Mouse (Mus musculus): ENCODE measurements around the gene Elf4. TPM values are rescaled to one million over a fixed set of nuclear protein-coding genes. Genes with fewer than 3 reads are reported as not detected.

Elf4 gene
- total and polyA plus RNA-seq, 3 experiments: 3.4 to 15.3 TPM; not detected in 1

DNA sequence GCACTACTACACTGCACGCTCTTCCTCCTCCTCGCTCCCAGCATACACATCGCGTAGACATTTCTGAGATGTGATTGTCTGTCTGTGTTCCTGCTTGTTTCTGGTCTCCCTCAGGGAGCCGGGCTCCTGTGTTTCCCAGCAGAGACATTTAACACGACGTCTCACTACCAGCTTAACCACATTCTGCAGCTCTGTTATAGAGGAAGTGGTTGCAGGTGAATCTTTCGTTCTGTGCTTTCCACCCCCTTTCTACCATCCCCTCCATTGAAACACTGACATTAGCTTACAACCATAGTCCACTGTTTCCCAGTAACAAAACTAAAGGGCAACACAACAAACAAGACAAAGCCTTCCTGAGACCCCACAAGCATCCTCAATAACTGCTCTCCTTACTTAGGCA is 30.8 kb upstream of the Elf4 start:
- TF ChIP-seq CTCF (IDR thresholded peaks at IDR 0.05 in 2 of 3, conservative IDR thresholded peaks at IDR 0.05 in 1 of 3; ENCODE audit: control insufficient read depth in 1 of 3, insufficient read depth in 1 of 3, low read depth in 2 of 3, low read length in 3 of 3, poor library complexity in 1 of 3, severe bottlenecking in 1 of 3) (no peak), CHD1 (IDR thresholded peaks at IDR 0.05; ENCODE audit: low read depth, low read length) (no peak), RCOR1 (IDR thresholded peaks at IDR 0.05; ENCODE audit: low read depth, low read length) (no peak), GABPA (IDR thresholded peaks at IDR 0.05; ENCODE audit: low read depth, low read length) (no peak), POLR2A (IDR thresholded peaks at IDR 0.05; ENCODE audit: control insufficient read depth in 1 of 2, insufficient read depth in 1 of 2, low read depth in 1 of 2, low read length in 2 of 2, poor library complexity in 1 of 2) (no peak), MYB (IDR thresholded peaks at IDR 0.05; ENCODE audit: low read depth, low read length) (no peak), MYC (IDR thresholded peaks at IDR 0.05; ENCODE audit: low read depth, low read length) (no peak), HCFC1 (IDR thresholded peaks at IDR 0.05; ENCODE audit: low read depth, low read length) (no peak), ZNF384 (IDR thresholded peaks at IDR 0.05; ENCODE audit: low read depth, low read length) (no peak), CHD2 (IDR thresholded peaks at IDR 0.05; ENCODE audit: low read length) (no peak), POLR2AphosphoS5 (IDR thresholded peaks at IDR 0.05; ENCODE audit: borderline replicate concordance, low read depth, low read length) (no peak), TBP (IDR thresholded peaks at IDR 0.05; ENCODE audit: low read depth, low read length) (no peak), MXI1 (IDR thresholded peaks at IDR 0.05; ENCODE audit: low read depth, low read length) (no peak), GATA1 (IDR thresholded peaks at IDR 0.05; ENCODE audit: low read depth, low read length) (no peak), MEF2A (IDR thresholded peaks at IDR 0.05; ENCODE audit: extremely low read depth, insufficient replicate concordance, low read depth, low read length, poor library complexity, severe bottlenecking) (no peak), MAZ (IDR thresholded peaks at IDR 0.05; ENCODE audit: low read depth, low read length) (no peak), NELFE (IDR thresholded peaks at IDR 0.05; ENCODE audit: low read depth, low read length) (no peak), TAL1 (IDR thresholded peaks at IDR 0.05; ENCODE audit: low read length) (no peak)
- H3K36me3 ChIP-seq (ENCODE audit: control insufficient read depth in 1 of 2, insufficient read depth in 2 of 2, low read length in 2 of 2): peaks cover 0 to 3% of the 10 kb centered on the region in 2 experiments; a peak in 2 of 4 replicates
- H3K27ac ChIP-seq (ENCODE audit: control insufficient read depth, low read depth, low read length): no peak overlapping the region
- no peaks in the 10 kb centered on the region for H3K79me2 ChIP-seq (ENCODE audit: control insufficient read depth, insufficient read depth, low read length, poor library complexity)
- no peak overlapping the region for H3K9ac ChIP-seq (ENCODE audit: control insufficient read depth, low read depth, low read length, poor library complexity, severe bottlenecking)
- H3K4me1 ChIP-seq (ENCODE audit: control insufficient read depth in 1 of 2, insufficient read depth in 2 of 2, low read length in 2 of 2): no peaks in the 10 kb centered on the region
- no peak for DNase-seq (ENCODE audit: low read depth, low spot score)
- H3K4me3 ChIP-seq (ENCODE audit: control insufficient read depth in 1 of 2, insufficient read depth in 1 of 2, low read depth in 2 of 2, low read length in 2 of 2): no peak overlapping the region
- no peaks in the 10 kb centered on the region for H3K9me3 ChIP-seq (replicated peaks; ENCODE audit: insufficient read depth, low read length)
- H3K27me3 ChIP-seq (ENCODE audit: control insufficient read depth in 1 of 2, insufficient read depth in 2 of 2, low read length in 2 of 2): no peaks in the 10 kb centered on the region

DNA sequence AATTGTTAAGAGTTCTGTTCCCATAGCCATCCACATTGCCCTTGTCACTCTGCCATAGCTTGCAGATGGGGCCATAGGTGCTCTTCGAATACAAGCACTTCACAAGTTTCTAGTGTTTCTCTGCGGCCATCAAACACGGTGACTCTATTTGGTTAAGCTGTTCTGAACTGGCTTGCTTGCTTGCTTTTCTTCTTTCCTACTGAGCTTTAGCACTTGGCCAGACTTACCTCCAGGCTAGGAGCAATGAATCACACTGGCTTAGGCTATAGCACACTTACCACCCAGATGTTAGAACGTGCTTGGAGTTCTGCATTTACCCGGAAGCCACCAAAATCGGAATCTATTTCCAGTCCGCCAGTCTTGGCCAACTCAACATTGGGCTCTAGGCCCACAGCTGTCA is 18.8 kb upstream of the Elf4 start:
- no peaks in the 10 kb centered on the region for H3K27me3 ChIP-seq (ENCODE audit: control insufficient read depth in 1 of 2, insufficient read depth in 2 of 2, low read length in 2 of 2)
- H3K9me3 ChIP-seq (replicated peaks; ENCODE audit: insufficient read depth, low read length): no peaks in the 10 kb centered on the region
- no peak for TF ChIP-seq ZC3H11A (IDR thresholded peaks at IDR 0.05; ENCODE audit: low read depth, low read length)
- TF ChIP-seq MAZ (IDR thresholded peaks at IDR 0.05; ENCODE audit: low read depth, low read length): no peak
- no peak for TF ChIP-seq JUND (IDR thresholded peaks at IDR 0.05; ENCODE audit: low read depth, low read length)
- no peak for TF ChIP-seq BHLHE40 (IDR thresholded peaks at IDR 0.05; ENCODE audit: borderline replicate concordance, low read depth, low read length)
- TF ChIP-seq TAL1 (IDR thresholded peaks at IDR 0.05; ENCODE audit: low read length): no peak
- TF ChIP-seq USF2 (IDR thresholded peaks at IDR 0.05; ENCODE audit: borderline replicate concordance in 1 of 2, insufficient read depth in 1 of 2, low read depth in 1 of 2, low read length in 2 of 2): no peak
- TF ChIP-seq NELFE (IDR thresholded peaks at IDR 0.05; ENCODE audit: low read depth, low read length): no peak
- no peak for TF ChIP-seq SIN3A (IDR thresholded peaks at IDR 0.05; ENCODE audit: low read length)
- TF ChIP-seq TBP (IDR thresholded peaks at IDR 0.05; ENCODE audit: low read depth, low read length): no peak
- no peak for TF ChIP-seq UBTF (IDR thresholded peaks at IDR 0.05; ENCODE audit: borderline replicate concordance, insufficient read depth, low read depth, low read length)
- no peak for TF ChIP-seq MYC (IDR thresholded peaks at IDR 0.05; ENCODE audit: low read depth, low read length)
- DNase-seq (ENCODE audit: low read depth, low spot score): no peak
- no peaks in the 10 kb centered on the region for H3K79me2 ChIP-seq (ENCODE audit: control insufficient read depth, insufficient read depth, low read length, poor library complexity)
- peaks cover 0 to 6% of the 10 kb centered on the region in 2 experiments; a peak in 2 of 4 replicates for H3K36me3 ChIP-seq (ENCODE audit: control insufficient read depth in 1 of 2, insufficient read depth in 2 of 2, low read length in 2 of 2)
- no peak overlapping the region for H3K4me3 ChIP-seq (ENCODE audit: control insufficient read depth in 1 of 2, insufficient read depth in 1 of 2, low read depth in 2 of 2, low read length in 2 of 2)
- no peak overlapping the region for H3K9ac ChIP-seq (ENCODE audit: control insufficient read depth, low read depth, low read length, poor library complexity, severe bottlenecking)
- no peak overlapping the region for H3K27ac ChIP-seq (ENCODE audit: control insufficient read depth, low read depth, low read length)
- no peaks in the 10 kb centered on the region for H3K4me1 ChIP-seq (ENCODE audit: control insufficient read depth in 1 of 2, insufficient read depth in 2 of 2, low read length in 2 of 2)
